Mouse (Mus musculus): ENCODE data around the gene Zfp11. TPM values are rescaled to one million over a fixed set of nuclear protein-coding genes. Genes with fewer than 3 reads are reported as not detected.
"Not testable (repeated sequence)": the region's sequence is repeated elsewhere in the genome, so short reads cannot be mapped to it uniquely, and the experiment has no call there.

Gene Zfp11
- 1 to 10 TPM; 8.0 to 8.1 TPM for total RNA-seq (2021)

DNA sequence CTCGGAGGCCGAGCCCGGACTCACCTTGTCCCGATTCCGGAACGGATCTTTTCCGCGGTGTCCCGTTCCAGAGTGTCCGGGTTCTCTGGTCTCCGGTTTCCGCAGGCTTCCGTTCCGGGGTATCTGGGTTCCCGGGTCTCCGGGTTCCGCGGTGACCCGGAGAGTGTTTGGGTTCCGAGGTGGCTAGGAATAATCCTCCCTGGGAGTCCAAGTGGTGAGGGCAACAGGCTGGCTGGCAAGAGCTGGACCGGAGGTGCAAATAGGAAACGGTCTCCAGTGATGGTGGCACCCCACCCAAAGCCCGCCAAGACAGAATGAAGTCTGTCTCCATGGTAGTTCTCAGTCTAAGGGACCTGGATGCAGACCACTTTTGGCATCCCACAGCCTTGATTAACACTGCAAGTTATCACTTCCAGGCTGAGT is at the start of gene Zfp11:
Gene Zfp11, minus strand, starts transcription at position 64 of the 423 bp plus-strand sequence.
- DNase-seq (ENCODE audit: extremely low spot score in 1 of 2, low spot score in 2 of 2): peak; percentile 80 to 87
- intact Hi-C loops (cut with DNase I): loop anchor here (5.0 kb wide), 2 partner anchors 42 to 58 kb away; no protein-coding TSS in a partner anchor

DNA sequence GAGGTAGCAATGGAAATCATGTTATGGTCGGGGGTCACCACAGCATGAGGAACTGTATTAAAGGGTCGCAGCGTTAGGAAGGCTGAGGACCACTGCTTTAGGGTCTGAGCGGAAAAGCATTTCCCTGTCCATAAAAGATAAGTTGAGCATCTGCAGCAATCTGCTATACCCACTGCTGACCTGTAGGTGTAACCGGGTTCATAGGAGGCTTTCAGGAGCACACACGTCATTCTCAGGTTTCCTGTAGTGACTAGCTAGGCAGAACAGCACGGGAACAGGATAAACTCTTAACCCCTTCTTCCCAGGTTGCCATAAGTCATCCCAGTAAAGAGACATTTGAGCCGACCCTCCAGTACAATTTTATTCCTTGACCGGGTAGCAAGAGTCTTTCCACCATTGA is 47.1 kb upstream of the Zfp11 start:
- no peak for DNase-seq (ENCODE audit: extremely low spot score in 1 of 2, low spot score in 2 of 2)
- intact Hi-C loops (cut with DNase I): no loop called here

DNA sequence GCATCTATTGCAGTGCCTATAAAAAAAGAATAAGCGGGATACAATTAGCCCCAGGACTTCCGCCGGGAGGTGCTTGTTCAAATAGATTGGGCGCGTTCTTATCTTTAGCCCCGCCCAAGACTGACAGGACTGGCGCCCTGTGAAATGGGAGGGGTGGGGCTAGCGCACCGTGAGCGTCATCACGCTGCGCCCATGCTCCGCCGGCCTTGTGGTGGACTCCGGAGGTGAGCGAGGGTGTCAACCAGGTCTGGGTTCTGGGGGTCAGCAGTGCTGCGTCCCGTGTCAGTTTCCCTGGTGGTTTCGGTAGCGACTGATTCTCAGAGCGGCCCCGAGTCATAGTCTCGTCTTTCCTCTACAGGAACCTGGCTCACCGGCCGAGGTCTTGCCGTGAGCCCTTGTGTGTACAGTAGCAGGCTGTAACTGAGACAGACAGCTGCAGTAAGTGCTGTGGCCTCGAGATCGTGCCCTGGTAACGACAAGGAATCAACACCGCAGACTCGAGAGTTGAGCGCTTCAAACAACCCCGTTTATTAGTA is 45.5 kb upstream of the Zfp11 start, which contains the start of gene Mrps17:
Gene Mrps17, plus strand, starts transcription at position 172 of the 536 bp plus-strand sequence.
- intact Hi-C loops (cut with DNase I): no loop called here
- DNase-seq (ENCODE audit: extremely low spot score in 1 of 2, low spot score in 2 of 2): peak; percentile 92 to 94

DNA sequence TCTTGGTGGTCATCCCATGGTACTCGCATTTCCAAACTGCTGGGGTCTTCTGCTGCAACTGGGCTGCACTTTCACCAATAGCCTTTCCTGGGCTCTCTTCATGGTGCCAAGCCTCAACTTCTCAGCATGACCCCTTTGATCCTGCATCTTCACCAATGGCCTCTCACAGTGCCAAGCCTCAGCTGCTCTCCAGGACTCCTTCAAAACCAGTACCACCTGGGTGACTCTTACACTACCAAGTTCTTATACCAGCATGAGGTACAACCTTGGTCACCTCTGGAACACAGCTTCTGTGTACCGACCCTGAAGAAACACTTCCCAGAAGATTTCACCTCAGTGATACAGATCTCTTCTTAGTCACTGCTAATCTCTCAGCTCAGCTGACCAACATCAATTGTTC is 38.5 kb upstream of the Zfp11 start, which contains the start of gene Sept14:
Gene Sept14, minus strand, starts transcription at position 101 of the 400 bp plus-strand sequence.
- intact Hi-C loops (cut with DNase I): no loop called here
- no peak for DNase-seq (ENCODE audit: extremely low spot score in 1 of 2, low spot score in 2 of 2)

DNA sequence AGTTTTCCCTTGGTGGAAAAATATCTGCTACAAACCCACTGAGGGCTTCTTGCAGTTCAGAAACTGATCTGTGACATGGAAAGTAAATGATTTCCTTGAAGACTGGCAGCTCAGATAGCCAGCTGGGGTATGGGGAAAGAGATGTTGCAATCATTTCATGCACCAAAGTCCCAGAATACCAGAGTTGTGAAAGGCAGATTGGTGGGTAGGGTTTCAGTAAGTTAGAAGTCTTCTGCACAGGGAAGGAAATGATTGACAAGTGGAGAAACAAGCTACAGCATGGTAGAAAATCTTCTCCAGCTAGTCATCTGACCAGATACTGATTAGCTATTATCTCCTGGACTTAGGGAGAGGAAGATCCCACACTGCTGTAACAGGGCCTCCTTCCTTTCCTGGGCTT is 33.5 kb upstream of the Zfp11 start:
- DNase-seq (ENCODE audit: extremely low spot score in 1 of 2, low spot score in 2 of 2): no peak
- intact Hi-C loops (cut with DNase I): no loop called here

DNA sequence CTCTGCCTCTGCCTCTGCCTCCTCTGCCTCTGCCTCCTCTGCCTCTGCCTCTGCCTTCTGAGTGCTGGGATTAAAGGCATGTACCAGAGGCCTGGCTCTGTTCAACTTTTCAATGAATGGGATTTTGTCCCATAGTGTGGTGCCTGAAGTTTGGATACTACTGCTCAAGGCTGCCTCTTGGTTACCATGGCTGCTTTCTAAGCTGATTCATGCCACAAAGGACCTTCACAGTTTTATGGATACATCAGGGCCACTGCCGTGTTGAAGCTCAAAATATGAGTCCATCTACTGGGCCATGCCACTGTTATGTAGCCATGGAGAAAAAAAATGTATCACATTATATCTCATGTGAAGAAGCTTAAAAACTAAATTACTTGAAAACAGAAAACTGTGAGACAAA is 31.8 kb upstream of the Zfp11 start:
- intact Hi-C loops (cut with DNase I): no loop called here
- DNase-seq (ENCODE audit: extremely low spot score in 1 of 2, low spot score in 2 of 2): no peak

DNA sequence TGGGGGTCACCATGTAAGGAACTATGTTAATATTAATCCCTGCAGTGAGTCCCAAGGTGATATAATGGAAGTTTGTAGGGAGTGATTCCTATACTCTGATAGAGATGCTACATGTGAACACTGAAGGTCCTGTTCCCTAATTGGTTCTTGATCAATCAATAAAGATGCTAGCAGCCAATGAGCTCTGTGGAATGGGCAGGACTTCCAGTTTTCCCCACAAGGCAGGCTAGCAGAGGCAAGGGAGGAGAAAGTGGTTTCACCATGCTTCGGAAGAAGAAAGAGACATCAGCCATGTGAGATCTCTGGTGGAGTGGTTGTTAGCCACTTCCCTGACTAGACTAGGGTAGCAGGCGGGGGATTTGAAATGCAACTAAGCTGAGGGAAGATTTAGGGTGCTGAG is 30.6 kb upstream of the Zfp11 start:
- DNase-seq (ENCODE audit: extremely low spot score in 1 of 2, low spot score in 2 of 2): no peak
- intact Hi-C loops (cut with DNase I): no loop called here

DNA sequence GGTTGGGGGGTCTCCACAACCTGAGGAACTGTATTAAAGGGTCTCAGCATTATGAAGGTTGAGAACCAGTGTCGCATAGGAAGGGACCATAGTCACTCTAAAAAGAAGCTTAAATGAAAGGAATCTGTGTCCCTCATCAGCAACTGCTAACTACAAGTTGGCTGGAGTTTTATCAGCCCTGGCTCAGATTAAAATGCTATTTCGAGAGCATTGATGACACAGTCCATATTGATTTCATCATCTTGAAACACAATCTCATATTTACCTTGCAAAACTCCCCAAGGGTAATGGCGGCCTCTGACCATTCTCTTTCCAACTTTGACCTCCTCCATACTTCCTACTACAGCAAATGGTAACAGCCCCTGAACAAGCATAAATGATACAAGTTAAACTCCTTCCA is 20.6 kb upstream of the Zfp11 start:
- intact Hi-C loops (cut with DNase I): no loop called here
- no peak for DNase-seq (ENCODE audit: extremely low spot score in 1 of 2, low spot score in 2 of 2)

DNA sequence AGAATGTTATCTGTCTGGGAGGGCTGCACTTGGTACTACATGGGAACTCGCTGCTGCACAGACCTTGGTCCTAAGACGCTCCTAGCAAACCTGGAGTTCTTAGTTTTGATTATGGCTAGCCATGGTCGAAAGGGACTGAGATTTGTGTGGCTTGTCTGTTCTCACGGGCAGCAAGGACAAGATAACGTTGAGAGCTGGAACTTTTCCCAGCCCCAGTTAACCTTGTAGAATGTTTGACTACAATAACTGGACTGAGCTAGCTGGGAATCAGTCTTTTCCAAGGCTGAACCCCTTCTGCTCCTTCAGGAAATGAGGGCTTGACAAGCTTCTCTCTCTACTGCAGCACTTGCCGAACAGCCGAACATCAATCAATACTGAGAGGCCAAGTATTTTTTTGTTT is 17.7 kb upstream of the Zfp11 start:
- intact Hi-C loops (cut with DNase I): no loop called here
- DNase-seq (ENCODE audit: extremely low spot score in 1 of 2, low spot score in 2 of 2): no peak

DNA sequence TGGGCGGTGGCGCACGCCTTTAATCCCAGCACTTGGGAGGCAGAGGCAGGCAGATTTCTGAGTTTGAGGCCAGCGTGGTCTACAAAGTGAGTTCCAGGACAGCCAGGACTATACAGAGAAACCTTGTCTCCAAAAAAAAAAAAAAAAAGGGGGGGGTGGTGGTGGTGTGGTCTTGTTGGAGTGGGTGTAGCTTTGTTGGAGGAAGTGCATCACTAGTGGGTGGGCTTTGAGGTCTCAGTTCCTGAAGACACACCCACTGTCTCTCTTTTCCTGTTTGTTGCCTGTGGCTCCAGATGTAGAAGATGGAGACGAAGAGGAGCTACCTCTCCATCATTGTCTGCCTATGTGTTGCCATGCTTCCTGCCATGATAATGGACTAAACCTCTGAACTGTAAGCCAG is 15.2 kb upstream of the Zfp11 start:
- intact Hi-C loops (cut with DNase I); DNase-seq (ENCODE audit: extremely low spot score in 1 of 2, low spot score in 2 of 2): not testable (repeated sequence)

DNA sequence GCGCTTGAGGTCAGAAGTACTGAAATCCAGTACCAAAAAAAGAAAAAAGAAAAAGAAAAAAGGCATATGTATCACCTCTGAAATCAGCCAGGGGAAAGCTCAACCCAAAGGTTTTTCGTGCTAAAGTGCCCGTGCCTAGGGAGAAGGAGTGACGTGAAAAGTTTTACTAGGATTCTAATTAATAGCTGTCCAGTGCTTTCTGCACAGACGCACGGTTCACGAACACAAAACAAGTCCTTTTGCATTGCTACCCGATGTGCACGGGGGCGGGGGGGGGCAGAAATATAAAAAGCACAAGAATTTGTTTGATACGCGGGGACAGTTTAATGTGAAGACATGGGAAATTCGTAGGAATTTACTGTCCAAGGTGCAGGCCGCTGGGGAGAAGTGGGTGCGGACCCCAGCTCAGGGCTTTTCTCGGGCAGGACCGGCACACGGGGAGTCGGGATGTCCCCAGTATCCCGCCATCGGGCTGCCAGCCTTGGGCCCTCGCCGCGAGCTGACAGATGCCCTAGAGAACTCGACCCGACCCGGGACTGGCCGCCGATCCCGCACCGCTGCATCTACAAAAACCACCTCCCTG is 355 bp downstream of the Zfp11 start:
- intact Hi-C loops (cut with DNase I): loop anchor here (5.0 kb wide), 2 partner anchors 43 to 57 kb away; no protein-coding TSS in a partner anchor
- DNase-seq (ENCODE audit: extremely low spot score in 1 of 2, low spot score in 2 of 2): no peak

DNA sequence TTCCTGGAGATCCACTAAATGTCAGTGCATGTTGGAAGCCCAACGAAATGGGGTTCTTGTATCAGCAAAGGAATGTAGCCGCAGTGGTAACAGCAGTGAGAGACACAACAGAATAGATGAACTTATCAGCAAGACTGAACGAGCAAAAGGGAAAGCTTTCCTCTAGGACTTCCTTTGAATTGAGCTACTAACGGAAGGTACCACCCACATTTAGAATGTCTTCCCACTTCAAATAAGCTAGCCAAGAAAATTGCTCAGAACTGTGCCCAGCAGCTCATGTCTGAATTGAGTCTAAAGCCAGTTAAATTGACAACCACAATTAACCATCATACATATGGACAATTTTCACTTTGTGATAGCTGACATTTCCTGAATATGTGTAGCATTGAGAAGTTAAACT is 2.0 kb downstream of the Zfp11 start:
- intact Hi-C loops (cut with DNase I): no loop called here
- DNase-seq (ENCODE audit: extremely low spot score in 1 of 2, low spot score in 2 of 2): no peak

DNA sequence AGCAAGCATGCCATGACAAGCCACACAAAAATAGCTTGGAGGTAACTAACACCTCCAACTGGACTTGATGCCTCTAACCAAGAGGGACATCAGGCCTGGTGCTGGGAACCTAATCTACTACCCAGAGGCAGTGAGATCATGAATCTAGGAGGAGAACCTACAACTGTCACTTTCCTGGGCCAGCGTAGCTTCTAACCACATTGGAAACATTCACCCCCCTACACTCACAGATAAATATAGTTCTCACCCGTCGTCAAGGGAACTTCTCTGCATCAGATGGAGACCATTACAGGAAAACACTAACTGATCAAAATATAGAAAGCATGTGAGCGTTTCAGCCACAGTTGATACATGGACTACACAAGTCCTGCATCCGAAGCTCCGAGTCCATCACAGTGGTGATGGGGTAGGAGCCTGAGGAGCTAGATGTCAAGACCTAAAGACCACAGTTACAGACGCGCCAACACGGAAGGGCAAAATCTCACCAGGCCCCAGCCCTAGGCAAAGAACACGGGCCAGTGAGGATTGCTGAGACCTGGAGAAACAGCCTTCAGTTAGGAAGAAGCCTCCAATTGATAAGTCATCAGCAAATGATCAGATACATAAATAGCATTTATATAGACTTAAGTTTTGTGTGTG is 3.5 kb downstream of the Zfp11 start:
- intact Hi-C loops (cut with DNase I): no loop called here
- no peak for DNase-seq (ENCODE audit: extremely low spot score in 1 of 2, low spot score in 2 of 2)

DNA sequence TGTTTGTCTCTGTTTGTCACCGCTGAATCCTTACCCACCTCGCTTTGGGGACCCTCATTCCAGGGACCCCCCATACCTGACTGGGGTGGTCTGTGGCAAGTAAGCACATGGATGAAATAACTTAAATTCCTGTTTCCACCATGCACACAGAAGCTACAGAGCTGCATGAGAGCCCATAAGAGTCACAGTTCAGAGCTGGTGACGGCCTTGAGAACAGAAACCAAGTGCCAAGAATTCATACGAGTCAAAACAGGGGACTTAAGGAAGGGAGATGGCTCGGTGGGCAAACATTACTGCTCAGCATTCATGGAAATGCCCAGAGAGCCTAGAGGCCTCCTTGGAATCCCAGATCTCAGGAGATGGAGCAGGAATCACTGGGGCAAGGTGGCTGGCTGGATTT is 5.8 kb downstream of the Zfp11 start:
- no peak for DNase-seq (ENCODE audit: extremely low spot score in 1 of 2, low spot score in 2 of 2)
- intact Hi-C loops (cut with DNase I): no loop called here

DNA sequence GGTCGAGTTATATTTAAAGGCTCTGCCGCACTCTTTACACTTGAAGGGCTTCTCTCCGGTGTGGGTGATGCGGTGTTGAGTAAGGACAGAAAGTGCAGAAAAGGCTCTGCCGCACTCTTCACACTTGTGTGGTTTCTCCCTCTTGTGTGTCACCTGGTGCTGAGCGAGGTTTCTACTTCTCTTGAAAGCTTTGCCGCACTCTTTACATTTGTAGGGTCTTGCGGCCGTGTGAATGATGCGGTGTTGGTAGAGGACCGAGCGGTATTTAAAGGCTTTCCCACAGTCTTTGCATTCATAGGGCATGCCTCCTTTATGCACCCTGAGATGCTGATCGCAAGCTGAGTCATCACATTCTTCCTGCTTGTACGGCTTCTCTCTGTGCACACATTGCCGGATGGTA is 12.0 kb downstream of the Zfp11 start:
- intact Hi-C loops (cut with DNase I): no loop called here
- DNase-seq (ENCODE audit: extremely low spot score in 1 of 2, low spot score in 2 of 2): no peak

DNA sequence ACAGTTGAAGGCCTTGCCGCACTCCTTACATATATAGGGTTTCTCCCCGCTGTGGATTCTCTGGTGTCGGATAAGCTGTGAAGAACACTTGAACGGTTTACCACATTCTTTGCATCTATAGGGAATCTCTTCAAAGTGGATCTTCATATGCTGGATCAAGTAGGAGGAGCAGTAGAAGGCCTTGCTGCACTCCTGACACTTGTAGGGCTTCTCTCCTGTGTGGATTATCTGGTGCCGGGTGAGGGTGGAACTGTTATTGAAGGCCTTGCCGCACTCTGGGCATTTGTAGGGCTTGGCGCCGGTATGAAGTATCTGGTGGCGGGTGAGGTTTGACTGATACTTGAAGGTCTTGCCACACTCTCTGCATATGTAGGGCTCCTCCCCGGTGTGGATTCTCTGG is 12.9 kb downstream of the Zfp11 start:
- intact Hi-C loops (cut with DNase I): no loop called here

DNA sequence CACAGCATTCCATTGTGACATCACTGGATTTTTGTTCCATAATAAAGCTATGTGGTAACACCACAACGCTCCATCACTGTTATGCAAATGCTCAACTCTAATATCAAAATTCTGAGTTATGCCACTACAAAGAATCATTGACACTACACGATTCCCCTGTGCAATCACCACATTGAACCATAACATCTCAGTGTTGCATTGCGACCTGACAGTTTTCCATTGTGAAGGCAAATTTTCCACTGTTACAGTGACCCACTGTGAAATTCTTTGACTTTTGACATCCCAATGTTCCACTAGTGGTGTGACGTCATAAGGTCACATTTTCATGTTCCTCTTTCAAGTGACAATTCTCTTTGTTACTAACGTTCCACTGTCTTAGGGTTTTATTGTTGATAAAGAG is 19.0 kb downstream of the Zfp11 start:
- intact Hi-C loops (cut with DNase I): no loop called here

More for the DNA sequence above, 12.9 kb downstream of the Zfp11 start:
- no peak for DNase-seq (ENCODE audit: extremely low spot score in 1 of 2, low spot score in 2 of 2)

DNA sequence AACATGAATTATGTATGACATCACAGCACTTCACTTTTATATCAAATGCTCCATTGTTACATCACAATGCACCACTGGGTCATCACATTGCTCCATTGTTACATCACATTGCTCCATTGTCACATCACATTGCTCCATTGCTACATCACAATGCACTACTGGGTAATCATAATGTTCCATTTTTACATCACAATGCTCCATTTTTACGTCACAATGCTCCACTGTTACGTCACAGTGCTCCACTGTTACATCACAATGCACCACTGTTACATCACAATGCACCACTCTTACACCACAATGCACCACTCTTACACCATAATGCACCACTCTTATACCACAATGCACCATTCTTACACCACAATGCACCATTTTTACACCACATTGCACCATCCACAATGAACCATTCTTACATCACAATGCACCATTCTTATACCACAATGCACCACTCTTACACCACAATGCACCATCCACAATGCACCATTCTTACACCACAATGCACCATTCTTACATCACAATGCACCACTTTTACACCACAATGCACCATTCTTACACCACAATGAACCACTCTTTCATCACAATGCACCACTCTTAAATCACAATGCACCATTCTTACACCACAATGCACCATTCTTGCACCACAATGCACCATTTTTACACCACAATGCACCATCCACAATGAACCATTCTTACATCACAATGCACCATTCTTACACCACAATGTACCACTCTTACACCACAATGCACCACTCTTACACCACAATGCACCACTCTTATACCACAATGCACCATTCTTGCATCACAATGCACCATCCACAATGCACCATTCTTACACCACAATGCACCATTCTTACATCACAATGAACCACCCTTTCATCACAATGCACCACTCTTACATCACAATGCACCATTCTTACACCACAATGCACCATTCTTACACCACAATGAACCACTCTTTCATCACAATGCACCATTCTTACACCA is 37.3 kb downstream of the Zfp11 start:
- DNase-seq (ENCODE audit: extremely low spot score in 1 of 2, low spot score in 2 of 2); intact Hi-C loops (cut with DNase I): not testable (repeated sequence)

More for the DNA sequence above, 19.0 kb downstream of the Zfp11 start:
- no peak for DNase-seq (ENCODE audit: extremely low spot score in 1 of 2, low spot score in 2 of 2)

DNA sequence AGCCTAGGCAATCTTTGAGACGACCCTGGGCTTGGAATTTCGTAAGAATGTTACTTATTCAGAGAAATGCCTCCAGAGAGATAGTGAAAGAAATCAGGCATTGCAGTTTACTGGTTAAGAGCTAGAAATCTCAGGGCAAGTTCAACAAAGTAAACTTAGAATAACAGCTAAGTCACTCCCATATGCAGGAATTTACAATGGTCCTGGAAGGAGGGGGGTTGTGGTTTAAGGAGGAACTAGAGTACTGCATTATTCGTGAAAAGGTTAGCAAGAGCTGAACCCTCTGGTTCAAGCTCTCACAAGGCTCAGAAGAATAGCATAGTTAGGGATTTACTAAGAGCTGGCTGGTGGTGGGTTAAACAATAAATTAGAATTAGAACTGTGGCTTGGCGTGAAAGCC is 43.3 kb downstream of the Zfp11 start:
- intact Hi-C loops (cut with DNase I); DNase-seq (ENCODE audit: extremely low spot score in 1 of 2, low spot score in 2 of 2): not testable (repeated sequence)
